Mouse (Mus musculus): ENCODE measurements around the gene Clpsl2.
"Not testable (repeated sequence)": the region's sequence is repeated elsewhere in the genome, so short reads cannot be mapped to it uniquely, and the experiment has no call there.

DNA sequence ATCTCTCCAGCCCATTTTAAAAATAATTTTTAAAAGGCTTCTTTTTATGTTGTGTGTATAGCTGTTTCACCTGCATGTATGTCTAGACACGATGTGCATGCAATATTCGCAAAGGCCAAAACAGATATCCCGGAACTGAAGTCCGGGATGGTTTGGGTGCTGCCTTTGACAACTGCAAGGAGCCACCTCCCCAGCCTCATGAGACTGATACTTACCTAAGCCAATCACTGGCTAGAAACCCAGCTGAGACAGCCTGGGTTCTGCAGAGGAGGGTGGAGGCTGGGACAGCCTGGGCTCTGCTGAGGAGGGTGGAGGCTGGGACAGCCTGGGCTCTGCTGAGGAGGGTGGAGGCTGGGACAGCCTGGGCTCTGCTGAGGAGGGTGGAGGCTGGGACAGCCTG lies 4.8 kb downstream of the Clpsl2 start:
- TF ChIP-seq GATA1, TAL1 (IDR thresholded peaks at IDR 0.05; ENCODE audit: low read length): not testable (repeated sequence)

All from erythroblast, embryonic 14.5 days (primary cell).